Mouse (Mus musculus): ENCODE results near the gene Inca1. TPM values are rescaled to one million over a fixed set of nuclear protein-coding genes. Genes with fewer than 3 reads are reported as not detected.

Gene Inca1
- polyA plus RNA-seq, 1 experiment: 5.4 TPM

DNA sequence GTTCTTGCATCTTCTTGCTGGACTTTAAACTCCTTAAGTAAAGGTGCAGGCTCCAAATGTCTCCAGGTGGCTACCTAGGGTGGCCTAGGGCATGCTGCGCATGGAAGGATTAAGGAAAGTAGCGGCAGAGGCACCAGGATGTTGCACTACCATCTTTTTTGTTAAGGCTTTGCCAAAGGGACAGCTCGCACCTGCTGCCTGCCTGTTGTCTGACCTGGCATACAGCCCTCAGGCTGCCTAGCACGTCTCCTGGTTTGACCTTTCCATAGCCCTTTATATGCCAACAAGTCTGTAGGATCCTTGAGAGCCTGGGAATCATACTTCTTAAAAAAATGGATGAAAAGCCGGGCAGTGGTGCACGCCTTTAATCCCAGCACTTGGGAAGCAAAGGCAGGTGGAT is 56.9 kb downstream of the Inca1 start:
- H3K27me3 ChIP-seq (replicated peaks; ENCODE audit: control insufficient read depth, insufficient read depth, low read length): no peaks in the 10 kb centered on the region
- TF ChIP-seq POLR2A (IDR thresholded peaks at IDR 0.05; ENCODE audit: low read depth, low read length) (no peak), CTCF (conservative IDR thresholded peaks at IDR 0.05; ENCODE audit: insufficient read depth, insufficient read length, low read depth, low read length) (no peak)
- no peak overlapping the region for H3K27ac ChIP-seq (ENCODE audit: insufficient read depth, low read depth, low read length)
- peaks cover 4% of the 10 kb centered on the region for H3K36me3 ChIP-seq (ENCODE audit: control insufficient read depth, insufficient read depth, low read length)
- H3K4me3 ChIP-seq (ENCODE audit: insufficient read depth, low read depth, low read length): no peak overlapping the region
- WGBS: 85% methylated on average over 6 of the region's 6 CpGs
- no peak for DNase-seq
- peaks cover 11% of the 10 kb centered on the region for H3K4me1 ChIP-seq (ENCODE audit: control insufficient read depth, insufficient read depth, low read length)

DNA sequence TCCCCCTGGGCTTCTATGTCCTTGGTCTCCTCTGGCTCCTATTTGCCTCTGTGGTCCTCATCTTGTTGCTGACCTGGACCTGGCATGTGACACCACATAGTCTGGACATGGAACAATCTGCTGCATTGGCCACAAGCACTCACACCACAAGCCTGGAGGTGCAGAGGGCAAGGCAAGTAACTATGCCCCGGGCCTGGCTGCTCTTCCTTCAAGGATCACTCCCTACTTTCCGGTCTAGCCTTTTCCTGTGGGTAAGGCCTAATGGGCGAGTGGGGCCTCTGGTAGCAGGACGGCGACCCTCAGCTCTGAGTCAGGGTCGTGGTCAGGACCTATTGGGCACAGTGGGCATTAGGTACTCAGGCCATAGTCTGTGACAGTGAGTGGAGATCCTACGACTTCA is 58.7 kb downstream of the Inca1 start:
- peaks cover 4% of the 10 kb centered on the region for H3K36me3 ChIP-seq (ENCODE audit: control insufficient read depth, insufficient read depth, low read length)
- no peak overlapping the region for H3K27ac ChIP-seq (ENCODE audit: insufficient read depth, low read depth, low read length)
- TF ChIP-seq CTCF (conservative IDR thresholded peaks at IDR 0.05; ENCODE audit: insufficient read depth, insufficient read length, low read depth, low read length) (no peak), POLR2A (IDR thresholded peaks at IDR 0.05; ENCODE audit: low read depth, low read length) (no peak)
- no peaks in the 10 kb centered on the region for H3K27me3 ChIP-seq (replicated peaks; ENCODE audit: control insufficient read depth, insufficient read depth, low read length)
- 79% methylated on average over 7 of the region's 7 CpGs for WGBS
- peaks cover 11% of the 10 kb centered on the region for H3K4me1 ChIP-seq (ENCODE audit: control insufficient read depth, insufficient read depth, low read length)
- H3K4me3 ChIP-seq (ENCODE audit: insufficient read depth, low read depth, low read length): no peak overlapping the region
- no peak for DNase-seq

- peaks cover 4% of the 10 kb centered on the region for H3K36me3 ChIP-seq (ENCODE audit: control insufficient read depth, insufficient read depth, low read length)
- 0 out of 2 replicates have a peak, but pooled peaks cover 3% of the 10 kb centered on the region for H3K4me1 ChIP-seq (ENCODE audit: control insufficient read depth, insufficient read depth, low read length)
- DNase-seq: no peak
- H3K27ac ChIP-seq (ENCODE audit: insufficient read depth, low read depth, low read length): no peak overlapping the region
- no peaks in the 10 kb centered on the region for H3K27me3 ChIP-seq (replicated peaks; ENCODE audit: control insufficient read depth, insufficient read depth, low read length)
- 86% methylated on average over 8 of the region's 8 CpGs for WGBS
- TF ChIP-seq CTCF (conservative IDR thresholded peaks at IDR 0.05; ENCODE audit: insufficient read depth, insufficient read length, low read depth, low read length): no peak
- TF ChIP-seq POLR2A (IDR thresholded peaks at IDR 0.05; ENCODE audit: low read depth, low read length): no peak
- H3K4me3 ChIP-seq (ENCODE audit: insufficient read depth, low read depth, low read length): no peak overlapping the region
Measured at GRCm38 (mm10) chr11:70639976-70640375, 60.0 kb downstream of the Inca1 start.

DNA sequence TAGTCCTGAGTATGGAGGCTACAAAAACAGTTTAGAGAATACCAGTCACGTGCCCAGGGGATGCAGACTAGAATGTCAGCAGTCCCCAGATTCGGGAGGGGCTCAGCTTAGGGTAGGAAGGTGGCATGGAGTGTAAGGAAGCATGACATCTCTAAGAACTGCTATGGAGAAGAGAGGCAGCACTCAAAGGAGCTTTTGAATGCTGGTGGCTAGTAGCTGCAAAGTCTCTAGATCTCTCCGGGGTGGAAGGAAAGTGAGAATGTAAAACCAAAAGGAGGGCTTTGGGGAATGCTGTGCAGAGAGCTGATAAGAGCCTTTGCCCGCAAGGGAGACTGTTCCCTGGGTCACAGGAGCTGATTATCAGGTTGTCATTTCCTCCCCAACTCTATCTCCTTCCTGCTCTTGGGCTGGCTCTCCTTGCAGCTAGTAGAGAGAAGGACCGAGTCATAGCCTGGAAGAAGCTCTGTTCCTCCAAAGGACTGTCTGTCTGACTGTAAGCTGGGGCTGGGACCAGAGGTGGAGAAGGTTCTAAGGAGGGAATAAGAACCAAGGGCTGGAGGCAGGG is 61.2 kb downstream of the Inca1 start, which contains the start of gene Gp1ba:
Gene Gp1ba, plus strand, starts transcription at position 409 of the 565 bp plus-strand sequence.
- 0 out of 2 replicates have a peak, but pooled peaks cover 3% of the 10 kb centered on the region for H3K4me1 ChIP-seq (ENCODE audit: control insufficient read depth, insufficient read depth, low read length)
- no peak within 1 kb of the TSS for H3K4me3 ChIP-seq (ENCODE audit: insufficient read depth, low read depth, low read length)
- no peaks in the 10 kb centered on the region for H3K27me3 ChIP-seq (replicated peaks; ENCODE audit: control insufficient read depth, insufficient read depth, low read length)
- no peak within 1 kb of the TSS for H3K27ac ChIP-seq (ENCODE audit: insufficient read depth, low read depth, low read length)
- 33% methylated on average over 5 of the region's 5 CpGs for WGBS
- TF ChIP-seq POLR2A (IDR thresholded peaks at IDR 0.05; ENCODE audit: low read depth, low read length) (no peak), CTCF (conservative IDR thresholded peaks at IDR 0.05; ENCODE audit: insufficient read depth, insufficient read length, low read depth, low read length) (no peak)
- H3K36me3 ChIP-seq (ENCODE audit: control insufficient read depth, insufficient read depth, low read length): no peaks in the 10 kb centered on the region
- no peak for DNase-seq

Other genes starting within 250 kb of the Inca1 start
- 27.0 and 27.9 TPM in 2 replicates for gene Med11, start 248.2 kb downstream of the Inca1 start, polyA plus RNA-seq (2012; rRNA removed)
- 11.6 and 12.4 TPM in 2 replicates for gene Zmynd15, start 240.7 kb downstream of the Inca1 start, polyA plus RNA-seq (2012; rRNA removed)
- gene Cxcl16, start 240.2 kb downstream of the Inca1 start, polyA plus RNA-seq (2012; rRNA removed): 99.3 and 103 TPM in 2 replicates
- gene Tm4sf5, start 194.9 kb downstream of the Inca1 start, polyA plus RNA-seq (2012; rRNA removed): 0.31 TPM in 1 of 2 replicates, not detected in the other
- gene Vmo1, start 185.5 kb downstream of the Inca1 start, polyA plus RNA-seq (2012; rRNA removed): 0.15 TPM in 1 of 2 replicates, not detected in the other
- 2.8 and 3.3 TPM in 2 replicates for gene Gltpd2, start 181.0 kb downstream of the Inca1 start, polyA plus RNA-seq (2012; rRNA removed)
- 335 and 398 TPM in 2 replicates for gene Psmb6, start 174.8 kb downstream of the Inca1 start, polyA plus RNA-seq (2012; rRNA removed)
- gene Gm40193, start 167.2 kb downstream of the Inca1 start, polyA plus RNA-seq (2012; rRNA removed): not detected in 2 replicates
- 16.6 and 18.0 TPM in 2 replicates for gene Pld2, start 160.1 kb downstream of the Inca1 start, polyA plus RNA-seq (2012; rRNA removed)
- 73.1 and 91.8 TPM in 2 replicates for gene Mink1, start 137.3 kb downstream of the Inca1 start, polyA plus RNA-seq (2012; rRNA removed)
- gene 4930544D05Rik, start 84.3 kb downstream of the Inca1 start, polyA plus RNA-seq (2012; rRNA removed): 0.29 TPM in 1 of 2 replicates, not detected in the other
- gene Chrne, start 80.9 kb downstream of the Inca1 start, polyA plus RNA-seq (2012; rRNA removed): 0.86 and 1.0 TPM in 2 replicates
- gene Gp1ba, start 61.0 kb downstream of the Inca1 start, polyA plus RNA-seq (2012; rRNA removed): 0.03 TPM in 1 of 2 replicates, not detected in the other
- 118 and 123 TPM in 2 replicates for gene Rnf167, start 52.9 kb downstream of the Inca1 start, polyA plus RNA-seq (2012; rRNA removed)
- gene Slc25a11, start 52.7 kb downstream of the Inca1 start, polyA plus RNA-seq (2012; rRNA removed): 281 and 284 TPM in 2 replicates
- 686 and 750 TPM in 2 replicates for gene Pfn1, start 45.5 kb downstream of the Inca1 start, polyA plus RNA-seq (2012; rRNA removed)
- gene Eno3, start 43.0 kb downstream of the Inca1 start, polyA plus RNA-seq (2012; rRNA removed): 9.2 and 30.9 TPM in 2 replicates
- gene Spag7, start 30.7 kb downstream of the Inca1 start, polyA plus RNA-seq (2012; rRNA removed): 44.6 and 59.8 TPM in 2 replicates
- 23.6 and 28.7 TPM in 2 replicates for gene Camta2, start 12.1 kb downstream of the Inca1 start, polyA plus RNA-seq (2012; rRNA removed)
- gene Kif1c, start 393 bp upstream of the Inca1 start, polyA plus RNA-seq (2012; rRNA removed): 91.0 and 94.9 TPM in 2 replicates
- gene Zfp3, start 64.1 kb upstream of the Inca1 start, polyA plus RNA-seq (2012; rRNA removed): 1.7 and 2.4 TPM in 2 replicates
- gene Scimp, start 112.4 kb upstream of the Inca1 start, polyA plus RNA-seq (2012; rRNA removed): 1.7 and 2.4 TPM in 2 replicates
- gene Rabep1, start 144.6 kb upstream of the Inca1 start, polyA plus RNA-seq (2012; rRNA removed): 3.7 and 4.7 TPM in 2 replicates